Mouse (Mus musculus): ENCODE measurements around the gene Ing4.

DNA sequence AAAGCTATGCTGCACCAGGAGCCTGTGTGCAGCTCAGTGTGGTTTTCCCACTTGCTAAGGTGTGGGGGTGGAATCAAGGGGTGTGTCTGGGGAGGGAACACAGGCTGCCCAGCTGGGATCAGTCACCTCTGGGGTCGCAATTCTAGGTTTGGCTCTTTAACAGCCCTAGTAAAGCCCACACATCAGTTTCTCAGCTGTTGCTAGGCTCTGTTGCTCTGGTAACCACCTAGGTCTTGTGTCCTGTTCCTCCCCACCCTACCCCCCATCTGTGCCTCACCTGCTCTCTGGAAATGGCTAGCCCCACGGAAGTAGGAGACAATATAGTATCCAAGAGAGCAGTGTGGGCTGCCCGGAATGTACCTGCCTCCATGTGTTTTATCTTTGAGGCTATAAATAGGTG is 35.9 kb upstream of the Ing4 start:
- TF ChIP-seq POLR2A (IDR thresholded peaks at IDR 0.05; ENCODE audit: low read depth, low read length) = no peak
- TF ChIP-seq CTCF (IDR thresholded peaks at IDR 0.05; ENCODE audit: borderline replicate concordance, insufficient read depth, low read length) = no peak
